Mouse (Mus musculus): ENCODE data around the gene Adamts2. TPM values are rescaled to one million over a fixed set of nuclear protein-coding genes. Genes with fewer than 3 reads are reported as not detected.

Adamts2 gene
- polyA plus RNA-seq, 1 experiment = 2.6 TPM

- no peaks in the 10 kb centered on the region for H3K27me3 ChIP-seq (ENCODE audit: control insufficient read depth, insufficient read depth, low read length)
- no peaks in the 10 kb centered on the region for H3K36me3 ChIP-seq (ENCODE audit: control insufficient read depth, insufficient read depth, low read length)
- H3K27ac ChIP-seq (ENCODE audit: insufficient read depth, low read depth, low read length) = no peak overlapping the region
- 71% methylated on average over 5 of the region's 5 CpGs for WGBS
- TF ChIP-seq CTCF (IDR thresholded peaks at IDR 0.05; ENCODE audit: extremely low read depth, insufficient read length, insufficient replicate concordance, low read depth, low read length) = no peak
- TF ChIP-seq POLR2A (IDR thresholded peaks at IDR 0.05; ENCODE audit: low read depth, low read length) = no peak
- H3K4me1 ChIP-seq (ENCODE audit: control insufficient read depth, insufficient read depth, insufficient read length, low read length) = no peaks in the 10 kb centered on the region
- no peak overlapping the region for H3K4me3 ChIP-seq (ENCODE audit: low read depth, low read length)
Measured at GRCm38 (mm10) chr11:50726035-50726434, 124.2 kb downstream of the Adamts2 start.

- 40% methylated on average over 3 of the region's 3 CpGs for WGBS
Measured at GRCm38 (mm10) chr11:50733146-50733545, 131.3 kb downstream of the Adamts2 start.

GRCm38 (mm10) chr11:50734129-50734528 is 132.2 kb downstream of the Adamts2 start:
- TF ChIP-seq POLR2A (IDR thresholded peaks at IDR 0.05; ENCODE audit: low read depth, low read length) (no peak), CTCF (IDR thresholded peaks at IDR 0.05; ENCODE audit: extremely low read depth, insufficient read length, insufficient replicate concordance, low read depth, low read length) (no peak)
- Histone ChIP-seq H3K36me3 (ENCODE audit: control insufficient read depth, insufficient read depth, low read length) (no peaks in the 10 kb centered on the region), H3K27me3 (ENCODE audit: control insufficient read depth, insufficient read depth, low read length) (no peaks in the 10 kb centered on the region), H3K27ac (ENCODE audit: insufficient read depth, low read depth, low read length) (no peak overlapping the region), H3K4me1 (ENCODE audit: control insufficient read depth, insufficient read depth, insufficient read length, low read length) (no peaks in the 10 kb centered on the region), H3K4me3 (ENCODE audit: low read depth, low read length) (no peak overlapping the region)
- 73% methylated on average over 4 of the region's 4 CpGs for WGBS

More at GRCm38 (mm10) chr11:50733146-50733545, 131.3 kb downstream of the Adamts2 start:
- Histone ChIP-seq H3K36me3 (ENCODE audit: control insufficient read depth, insufficient read depth, low read length) (no peaks in the 10 kb centered on the region), H3K4me1 (ENCODE audit: control insufficient read depth, insufficient read depth, insufficient read length, low read length) (no peaks in the 10 kb centered on the region), H3K27ac (ENCODE audit: insufficient read depth, low read depth, low read length) (no peak overlapping the region), H3K4me3 (ENCODE audit: low read depth, low read length) (no peak overlapping the region), H3K27me3 (ENCODE audit: control insufficient read depth, insufficient read depth, low read length) (no peaks in the 10 kb centered on the region)
- TF ChIP-seq POLR2A (IDR thresholded peaks at IDR 0.05; ENCODE audit: low read depth, low read length) (no peak), CTCF (IDR thresholded peaks at IDR 0.05; ENCODE audit: extremely low read depth, insufficient read length, insufficient replicate concordance, low read depth, low read length) (no peak)

GRCm38 (mm10) chr11:50736548-50736947 is 134.7 kb downstream of the Adamts2 start:
- 97% methylated on average over 1 of the region's 1 CpGs for WGBS
- no peaks in the 10 kb centered on the region for H3K4me1 ChIP-seq (ENCODE audit: control insufficient read depth, insufficient read depth, insufficient read length, low read length)
- H3K36me3 ChIP-seq (ENCODE audit: control insufficient read depth, insufficient read depth, low read length) = no peaks in the 10 kb centered on the region
- TF ChIP-seq POLR2A (IDR thresholded peaks at IDR 0.05; ENCODE audit: low read depth, low read length) (no peak), CTCF (IDR thresholded peaks at IDR 0.05; ENCODE audit: extremely low read depth, insufficient read length, insufficient replicate concordance, low read depth, low read length) (no peak)
- no peak overlapping the region for H3K27ac ChIP-seq (ENCODE audit: insufficient read depth, low read depth, low read length)
- H3K27me3 ChIP-seq (ENCODE audit: control insufficient read depth, insufficient read depth, low read length) = no peaks in the 10 kb centered on the region
- H3K4me3 ChIP-seq (ENCODE audit: low read depth, low read length) = no peak overlapping the region

- Histone ChIP-seq H3K27me3 (ENCODE audit: control insufficient read depth, insufficient read depth, low read length) (no peaks in the 10 kb centered on the region), H3K27ac (ENCODE audit: insufficient read depth, low read depth, low read length) (no peak overlapping the region), H3K4me1 (ENCODE audit: control insufficient read depth, insufficient read depth, insufficient read length, low read length) (no peaks in the 10 kb centered on the region), H3K36me3 (ENCODE audit: control insufficient read depth, insufficient read depth, low read length) (no peaks in the 10 kb centered on the region), H3K4me3 (ENCODE audit: low read depth, low read length) (no peak overlapping the region)
- TF ChIP-seq CTCF (IDR thresholded peaks at IDR 0.05; ENCODE audit: extremely low read depth, insufficient read length, insufficient replicate concordance, low read depth, low read length) (no peak), POLR2A (IDR thresholded peaks at IDR 0.05; ENCODE audit: low read depth, low read length) (no peak)
- 75% methylated on average over 1 of the region's 1 CpGs for WGBS
Measured at GRCm38 (mm10) chr11:50738436-50738835, 136.6 kb downstream of the Adamts2 start.

GRCm38 (mm10) chr11:50739453-50739852 is 137.6 kb downstream of the Adamts2 start:
- Histone ChIP-seq H3K27ac (ENCODE audit: insufficient read depth, low read depth, low read length) (no peak overlapping the region), H3K27me3 (ENCODE audit: control insufficient read depth, insufficient read depth, low read length) (no peaks in the 10 kb centered on the region), H3K4me1 (ENCODE audit: control insufficient read depth, insufficient read depth, insufficient read length, low read length) (no peaks in the 10 kb centered on the region), H3K4me3 (ENCODE audit: low read depth, low read length) (no peak overlapping the region), H3K36me3 (ENCODE audit: control insufficient read depth, insufficient read depth, low read length) (no peaks in the 10 kb centered on the region)
- no peak for TF ChIP-seq CTCF (IDR thresholded peaks at IDR 0.05; ENCODE audit: extremely low read depth, insufficient read length, insufficient replicate concordance, low read depth, low read length)
- no peak for TF ChIP-seq POLR2A (IDR thresholded peaks at IDR 0.05; ENCODE audit: low read depth, low read length)
- 14% methylated on average over 10 of the region's 10 CpGs for WGBS

- WGBS = 42% methylated on average over 1 of the region's 1 CpGs
- H3K36me3 ChIP-seq (ENCODE audit: control insufficient read depth, insufficient read depth, low read length) = no peaks in the 10 kb centered on the region
Measured at GRCm38 (mm10) chr11:50742146-50742545, 140.3 kb downstream of the Adamts2 start.

More at GRCm38 (mm10) chr11:50742146-50742545, 140.3 kb downstream of the Adamts2 start:
- Histone ChIP-seq H3K27me3 (ENCODE audit: control insufficient read depth, insufficient read depth, low read length) (no peaks in the 10 kb centered on the region), H3K4me1 (ENCODE audit: control insufficient read depth, insufficient read depth, insufficient read length, low read length) (no peaks in the 10 kb centered on the region), H3K27ac (ENCODE audit: insufficient read depth, low read depth, low read length) (no peak overlapping the region), H3K4me3 (ENCODE audit: low read depth, low read length) (no peak overlapping the region)
- TF ChIP-seq CTCF (IDR thresholded peaks at IDR 0.05; ENCODE audit: extremely low read depth, insufficient read length, insufficient replicate concordance, low read depth, low read length) = no peak
- TF ChIP-seq POLR2A (IDR thresholded peaks at IDR 0.05; ENCODE audit: low read depth, low read length) = no peak
